10 mouse cellular contexts compared by ENCODE assay signal in the genomic region with DNA sequence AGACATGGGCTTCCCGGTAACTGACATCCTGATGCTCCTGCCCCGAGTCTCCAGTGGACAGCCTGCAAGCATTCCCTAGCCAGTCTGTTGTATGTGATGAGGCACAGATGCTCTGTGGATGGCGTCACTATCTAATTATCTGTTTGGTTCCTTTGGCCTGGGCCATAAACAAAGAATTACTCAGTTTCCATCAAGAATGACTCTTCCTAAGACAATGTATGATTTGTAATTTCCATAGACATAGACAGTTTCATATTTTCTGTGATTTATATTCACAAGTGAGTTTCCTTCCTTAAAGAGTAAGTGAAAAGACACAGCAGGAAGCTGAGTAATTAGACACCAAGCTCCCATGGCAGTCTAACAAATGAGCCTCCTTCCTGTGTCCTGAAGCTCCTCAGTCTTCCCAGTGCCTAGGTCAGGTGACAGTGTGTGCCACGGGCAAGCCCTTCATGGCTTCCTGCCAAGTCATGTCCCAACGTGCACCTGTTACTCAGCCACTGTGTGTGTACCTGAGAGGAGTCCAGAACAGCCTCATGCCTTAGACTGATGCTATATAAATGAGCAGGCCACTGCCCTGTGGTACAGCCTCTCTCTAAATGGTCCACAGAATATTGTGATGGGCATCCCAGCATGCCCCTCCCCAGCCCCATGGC. TPM values are rescaled to one million over a fixed set of nuclear protein-coding genes. Genes with fewer than 3 reads are reported as not detected.
A peak's percentile ranks its signal among the peaks of the same experiment; 100 is the strongest.
DNase-seq lines count a peak whose midpoint lies in the region; ATAC-seq and TF ChIP-seq lines count a peak whose summit lies in the region.
"Had no signal": no experiment of that assay in that cellular context is flagged by ENCODE, and none has a peak within 500 bp of the region (broad histone marks: within the 10 kb centered on the region; RNA-seq: fewer than 3 reads in every experiment).

No protein-coding gene starts in this region.

- TF ChIP-seq CTCF in left cerebral cortex, adult 2 months (IDR thresholded peaks at IDR 0.05): no peak

- H3K36me3 ChIP-seq in forebrain, embryonic 16.5 days (ENCODE audit: control insufficient read depth, insufficient read depth): peaks cover 39% of the 10 kb centered on the region

- no peak overlapping the region for H3K4me2 ChIP-seq in forebrain, embryonic 16.5 days (ENCODE audit: low read length)
- H3K4me2 ChIP-seq: limb, embryonic 15.5 days had no signal

- no peak overlapping the region for H3K9ac ChIP-seq in forebrain, embryonic 16.5 days (replicated peaks; ENCODE audit: low read depth, low read length)
- H3K9ac ChIP-seq: limb, embryonic 15.5 days had no signal

- no peak overlapping the region for H3K27ac ChIP-seq in forebrain, embryonic 16.5 days (ENCODE audit: low read length)
- H3K27ac ChIP-seq in left cerebral cortex, adult 2 months: no peak overlapping the region
- H3K27ac ChIP-seq: limb, embryonic 15.5 days had no signal

- H3K4me1 ChIP-seq in forebrain, embryonic 16.5 days (replicated peaks; ENCODE audit: control insufficient read depth, insufficient read depth, low read length): no peaks in the 10 kb centered on the region

- 72% methylated on average over 5 of the region's 5 CpGs for WGBS in forebrain, embryonic 16.5 days

- no peaks in the 10 kb centered on the region for H3K9me3 ChIP-seq in forebrain, embryonic 16.5 days (ENCODE audit: control insufficient read depth, low read length)
- H3K9me3 ChIP-seq: limb, embryonic 15.5 days had no signal

- intact Hi-C loops in left cerebral cortex, adult 2 months (cut with DNase I): no loop called here

- H3K4me3 ChIP-seq in forebrain, embryonic 16.5 days (replicated peaks; ENCODE audit: low read length): no peak overlapping the region
- no peak overlapping the region for H3K4me3 ChIP-seq in left cerebral cortex, adult 2 months
- H3K4me3 ChIP-seq: limb, embryonic 15.5 days had no signal

- no peak for ATAC-seq in forebrain, embryonic 16.5 days

- DNase-seq in gastrocnemius, adult 18-20 months (ENCODE audit: low spot score): peak; percentile 54
- no peak for DNase-seq in gastrocnemius, postnatal 25 days
- DNase-seq in urinary bladder, postnatal 36 days (ENCODE audit: low spot score in 2 of 2): peak; percentile 56 to 69
- DNase-seq in urinary bladder, postnatal 10 days (ENCODE audit: low spot score): no peak
- DNase-seq in kidney, adult 9 months: peak; percentile 52
- no peak for DNase-seq in T-cell, adult 2 months (ENCODE audit: low spot score)
- DNase-seq in left cerebral cortex, adult 2 months (ENCODE audit: extremely low spot score in 1 of 2, low spot score in 2 of 2): no peak
- DNase-seq: heart, postnatal 10 days had no signal

- no peaks in the 10 kb centered on the region for H3K27me3 ChIP-seq in forebrain, embryonic 16.5 days (replicated peaks; ENCODE audit: control insufficient read depth, insufficient read depth, low read length)
- H3K27me3 ChIP-seq: limb, embryonic 15.5 days had no signal

RNA-seq across cellular contexts. Expression of gene Tmc8, which starts 45.7 kb away (rescaled TPM):
- total RNA-seq in gastrocnemius, adult 18-20 months (2021): under 1 TPM; 0.64 to 0.78 TPM
- 1 to 10 TPM in 1 of 2 experiments, under 1 TPM in 1; 0.56 to 1.6 TPM for total RNA-seq in gastrocnemius, postnatal 25 days (2021)
- polyA plus RNA-seq in forebrain, embryonic 16.5 days (2015; fragmentation: Nextera tagmentation; extraction: Ambion mirVana): 0.78 and 0.99 TPM in 2 replicates
- 1 to 10 TPM in 1 of 2 experiments, under 1 TPM in 1; 0.88 to 1.3 TPM for total RNA-seq in left cerebral cortex, adult 2 months (2021)

RNA-seq across cellular contexts. Expression of gene Tmc6, which starts 45.8 kb away (rescaled TPM):
- total RNA-seq in gastrocnemius, adult 18-20 months (2021): 1 to 10 TPM; 2.5 to 4.9 TPM
- total RNA-seq in gastrocnemius, postnatal 25 days (2021): 1 to 10 TPM; 6.8 to 7.8 TPM
- polyA plus RNA-seq in forebrain, embryonic 16.5 days (2015; fragmentation: Nextera tagmentation; extraction: Ambion mirVana): 2.7 and 3.3 TPM in 2 replicates
- 1 to 10 TPM; 7.8 to 9.3 TPM for total RNA-seq in left cerebral cortex, adult 2 months (2021)

Comparison
In these comparisons a context has a peak if more than half of its experiments do, and no peak if none do; other contexts are left out.
1. DNase-seq: peak in gastrocnemius, adult 18-20 months (single experiment), urinary bladder, postnatal 36 days (2 of 2) and kidney, adult 9 months (single experiment); none in gastrocnemius, postnatal 25 days (single experiment), urinary bladder, postnatal 10 days (single experiment), T-cell, adult 2 months (single experiment) and left cerebral cortex, adult 2 months (0 of 2).